Mouse (Mus musculus): ENCODE results near the gene Cfdp1. TPM values are rescaled to one million over a fixed set of nuclear protein-coding genes. Genes with fewer than 3 reads are reported as not detected.

Gene Cfdp1
- polyA plus RNA-seq, 2 experiments = 129 to 210 TPM

GRCm38 (mm10) chr8:111754088-111754487 lies 100.0 kb downstream of the Cfdp1 start:
- Histone ChIP-seq H3K4me1 (ENCODE audit: control insufficient read depth, insufficient read depth, low read length) (no peaks in the 10 kb centered on the region), H3K4me3 (replicated peaks; ENCODE audit: low read length) (no peak overlapping the region), H3K36me3 (ENCODE audit: control insufficient read depth, insufficient read depth, low read length) (no peaks in the 10 kb centered on the region), H3K9ac (ENCODE audit: low read depth, low read length, severe bottlenecking) (no peak overlapping the region), H3K9me3 (ENCODE audit: control insufficient read depth, low read length) (no peaks in the 10 kb centered on the region), H3K4me2 (replicated peaks; ENCODE audit: low read depth, low read length, severe bottlenecking) (no peak overlapping the region), H3K27ac (replicated peaks; ENCODE audit: low read depth, low read length) (no peak overlapping the region), H3K27me3 (ENCODE audit: control insufficient read depth, insufficient read depth, low read length) (no peaks in the 10 kb centered on the region)
- ATAC-seq (ENCODE audit: low FRiP score, low read depth) = no peak
- WGBS = 37% methylated on average over 2 of the region's 2 CpGs
- no peak for TF ChIP-seq POLR2A (IDR thresholded peaks at IDR 0.05; ENCODE audit: borderline replicate concordance, extremely low read depth, insufficient read depth, insufficient read length)
- DNase-seq (ENCODE audit: low spot score) = no peak

GRCm38 (mm10) chr8:111748766-111749165 lies 105.3 kb downstream of the Cfdp1 start:
- no peak for TF ChIP-seq POLR2A (IDR thresholded peaks at IDR 0.05; ENCODE audit: borderline replicate concordance, extremely low read depth, insufficient read depth, insufficient read length)
- Histone ChIP-seq H3K27ac (replicated peaks; ENCODE audit: low read depth, low read length) (no peak overlapping the region), H3K9ac (ENCODE audit: low read depth, low read length, severe bottlenecking) (no peak overlapping the region), H3K27me3 (ENCODE audit: control insufficient read depth, insufficient read depth, low read length) (no peaks in the 10 kb centered on the region), H3K36me3 (ENCODE audit: control insufficient read depth, insufficient read depth, low read length) (no peaks in the 10 kb centered on the region), H3K4me2 (replicated peaks; ENCODE audit: low read depth, low read length, severe bottlenecking) (no peak overlapping the region), H3K4me3 (replicated peaks; ENCODE audit: low read length) (no peak overlapping the region), H3K4me1 (ENCODE audit: control insufficient read depth, insufficient read depth, low read length) (peaks cover 19% of the 10 kb centered on the region), H3K9me3 (ENCODE audit: control insufficient read depth, low read length) (no peaks in the 10 kb centered on the region)
- 48% methylated on average over 6 of the region's 6 CpGs for WGBS
- no peak for ATAC-seq (ENCODE audit: low FRiP score, low read depth)
- DNase-seq (ENCODE audit: low spot score) = no peak

- H3K4me3 ChIP-seq (replicated peaks; ENCODE audit: low read length) = no peak overlapping the region
- no peak overlapping the region for H3K4me2 ChIP-seq (replicated peaks; ENCODE audit: low read depth, low read length, severe bottlenecking)
- H3K27me3 ChIP-seq (ENCODE audit: control insufficient read depth, insufficient read depth, low read length) = no peaks in the 10 kb centered on the region
- 72% methylated on average over 8 of the region's 8 CpGs for WGBS
- H3K9ac ChIP-seq (ENCODE audit: low read depth, low read length, severe bottlenecking) = no peak overlapping the region
- H3K4me1 ChIP-seq (ENCODE audit: control insufficient read depth, insufficient read depth, low read length) = peaks cover 19% of the 10 kb centered on the region
- no peak for TF ChIP-seq POLR2A (IDR thresholded peaks at IDR 0.05; ENCODE audit: borderline replicate concordance, extremely low read depth, insufficient read depth, insufficient read length)
- no peaks in the 10 kb centered on the region for H3K9me3 ChIP-seq (ENCODE audit: control insufficient read depth, low read length)
- DNase-seq (ENCODE audit: low spot score) (no peak), ATAC-seq (ENCODE audit: low FRiP score, low read depth) (no peak)
- H3K36me3 ChIP-seq (ENCODE audit: control insufficient read depth, insufficient read depth, low read length) = no peaks in the 10 kb centered on the region
- H3K27ac ChIP-seq (replicated peaks; ENCODE audit: low read depth, low read length) = no peak overlapping the region
Measured at GRCm38 (mm10) chr8:111747866-111748649, 106.0 kb downstream of the Cfdp1 start.

GRCm38 (mm10) chr8:111746582-111747465 lies 107.3 kb downstream of the Cfdp1 start:
- no peak overlapping the region for H3K4me2 ChIP-seq (replicated peaks; ENCODE audit: low read depth, low read length, severe bottlenecking)
- no peak for TF ChIP-seq POLR2A (IDR thresholded peaks at IDR 0.05; ENCODE audit: borderline replicate concordance, extremely low read depth, insufficient read depth, insufficient read length)
- H3K9me3 ChIP-seq (ENCODE audit: control insufficient read depth, low read length) = no peaks in the 10 kb centered on the region
- no peak overlapping the region for H3K9ac ChIP-seq (ENCODE audit: low read depth, low read length, severe bottlenecking)
- 65% methylated on average over 13 of the region's 13 CpGs for WGBS
- H3K27ac ChIP-seq (replicated peaks; ENCODE audit: low read depth, low read length) = no peak overlapping the region
- H3K36me3 ChIP-seq (ENCODE audit: control insufficient read depth, insufficient read depth, low read length) = no peaks in the 10 kb centered on the region
- H3K4me1 ChIP-seq (ENCODE audit: control insufficient read depth, insufficient read depth, low read length) = peaks cover 28% of the 10 kb centered on the region
- ATAC-seq (ENCODE audit: low FRiP score, low read depth) (no peak), DNase-seq (ENCODE audit: low spot score) (no peak)
- no peak overlapping the region for H3K4me3 ChIP-seq (replicated peaks; ENCODE audit: low read length)
- no peaks in the 10 kb centered on the region for H3K27me3 ChIP-seq (ENCODE audit: control insufficient read depth, insufficient read depth, low read length)

Measured in limb, embryonic 14.5 days (tissue).